Mouse (Mus musculus) limb, embryonic 11.5 days (tissue): ENCODE results near the gene Gper1. TPM values are rescaled to one million over a fixed set of nuclear protein-coding genes. Genes with fewer than 3 reads are reported as not detected.
"Not testable (repeated sequence)": the region's sequence is repeated elsewhere in the genome, so short reads cannot be mapped to it uniquely, and the experiment has no call there.

Experiments used
- ATAC-seq: fragments of 200-750 bp; cut with Nextera tagmentation; 2 replicates; pipeline ENCODE4 v1.8.0; 2017; ENCODE audit warnings: low read depth; ENCODE audit not compliant: insufficient number of reproducible peaks, low FRiP score, low TSS enrichment
- DNase-seq: peaks from one replicate; pipeline ENCODE4 v3.0.0-alpha.2; 2015; ENCODE audit warnings: low spot score
- H3K27ac ChIP-seq: fragments of 300-500 bp; sonication (generic); replicated peaks from 2 replicates; pipeline ENCODE4 v1.5.1; 2014; ENCODE audit warnings: low read depth, mild to moderate bottlenecking, low read length
- H3K27me3 ChIP-seq: fragments of 300-500 bp; sonication (generic); 2 replicates; pipeline ENCODE4 v1.6.1; 2014; ENCODE audit warnings: mild to moderate bottlenecking, low read length, mixed read lengths; ENCODE audit not compliant: control insufficient read depth, insufficient read depth
- H3K36me3 ChIP-seq: fragments of 300-500 bp; sonication (generic); 2 replicates; pipeline ENCODE4 v1.6.1; 2014; ENCODE audit warnings: mild to moderate bottlenecking, low read length, moderate library complexity, mixed read lengths; ENCODE audit not compliant: control insufficient read depth, insufficient read depth
- H3K4me1 ChIP-seq: fragments of 300-500 bp; sonication (generic); 2 replicates; pipeline ENCODE4 v1.6.1; 2014; ENCODE audit warnings: low read length, mixed read lengths; ENCODE audit not compliant: control insufficient read depth, insufficient read depth
- H3K4me2 ChIP-seq: fragments of 300-500 bp; sonication (generic); 2 replicates; pipeline ENCODE4 v1.6.1; 2014; ENCODE audit warnings: low read depth, mild to moderate bottlenecking, moderate library complexity; ENCODE audit not compliant: severe bottlenecking
- H3K4me3 ChIP-seq: fragments of 300-500 bp; sonication (generic); 2 replicates; pipeline ENCODE4 v1.5.1; 2014; ENCODE audit warnings: low read depth, low read length
- H3K9ac ChIP-seq: fragments of 300-500 bp; sonication (generic); 2 replicates; pipeline ENCODE4 v1.6.1; 2014; ENCODE audit warnings: mild to moderate bottlenecking, low read length
- H3K9me3 ChIP-seq: fragments of 300-500 bp; sonication (generic); 2 replicates; pipeline ENCODE4 v1.6.1; 2016; ENCODE audit warnings: low read length; ENCODE audit not compliant: control insufficient read depth
- WGBS: fragments of 180-500 bp; shearing (Covaris S2); extraction: QIAGEN DNeasy Blood & Tissue Kit; methylation state at CpG from one replicate; pipeline ENCODE4 v1.1.7; 2014; 5-methylcytosine and 5-hydroxymethylcytosine counted together
- polyA plus RNA-seq: library from polyadenylated mRNA; unstranded; fragments of >200 nt; fragmentation: Nextera tagmentation; extraction: Ambion mirVana; gene quantifications from 2 replicates; pipeline ENCODE4 v1.2.1, GENCODE M21; 2014

Gene Gper1
- polyA plus RNA-seq, 1 experiment from 2014 or later = 0.80 TPM

DNA sequence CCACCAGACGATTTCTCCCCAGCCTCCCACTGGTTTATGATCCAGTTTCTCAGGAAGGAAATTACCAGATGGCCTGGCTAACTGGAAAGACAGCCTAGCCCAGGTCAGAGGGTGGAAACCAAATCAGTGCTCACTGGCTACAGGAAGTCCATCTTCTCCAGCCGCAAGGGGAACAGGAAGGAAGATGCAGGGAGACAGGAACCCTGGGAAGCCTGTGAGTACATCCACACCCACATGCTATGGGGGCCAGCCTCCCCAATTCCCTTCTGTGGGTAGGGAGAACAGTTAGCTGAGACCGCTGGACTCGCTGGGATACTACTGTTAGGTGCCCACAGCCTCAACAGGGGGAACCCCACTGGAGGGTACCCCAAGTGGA is 34.8 kb upstream of the Gper1 start:
- H3K4me2 ChIP-seq = 0 out of 2 replicates have a peak overlapping the region, but pooled peaks have one; percentile 15

DNA sequence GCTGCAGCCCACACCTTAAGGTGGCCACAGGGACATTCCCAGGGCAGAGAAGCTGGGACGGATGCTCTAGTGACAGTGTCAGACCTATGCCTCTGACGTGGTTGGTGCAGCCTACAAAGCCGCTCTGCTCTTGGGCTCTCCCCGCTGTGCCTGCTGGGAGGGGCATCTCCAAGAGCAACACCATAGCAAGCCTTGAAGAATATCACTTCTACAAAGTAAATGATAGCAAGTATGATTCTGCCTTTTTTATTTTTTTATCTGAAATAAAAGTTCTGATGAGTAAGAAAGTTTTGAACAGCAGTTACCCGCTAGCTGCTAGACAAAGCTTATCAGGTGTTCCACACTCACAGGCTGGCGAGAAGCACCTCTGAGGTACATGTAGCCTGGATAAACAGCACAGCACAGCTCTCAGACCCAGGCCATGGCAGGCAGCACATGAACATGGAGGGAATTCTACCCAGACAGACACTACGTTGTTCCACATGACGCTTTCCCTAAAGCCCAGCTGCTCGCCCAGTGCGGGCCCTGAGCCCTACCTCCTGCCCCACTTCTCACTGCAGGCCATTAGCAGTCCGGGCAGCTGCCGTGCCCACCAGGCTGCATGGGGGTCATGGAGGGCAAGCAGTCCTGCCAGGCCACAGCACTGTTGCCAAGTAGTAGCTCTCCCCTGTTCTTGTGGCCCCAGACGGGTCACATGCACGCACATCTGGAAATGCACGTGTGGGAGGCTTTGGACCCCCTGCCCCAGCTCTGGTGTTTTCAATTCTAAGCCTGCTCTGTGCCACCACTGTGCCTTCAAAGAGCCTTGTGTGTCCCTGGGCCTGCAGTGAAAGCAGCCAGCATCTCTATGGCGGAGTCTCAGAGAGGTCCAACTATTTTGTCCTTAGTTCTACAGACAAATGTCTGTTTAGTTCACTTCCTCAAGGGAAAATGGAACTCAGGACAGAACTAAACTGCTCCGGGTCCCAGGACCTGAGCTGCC is 34.0 kb upstream of the Gper1 start:
- H3K4me2 ChIP-seq = no peak overlapping the region
- ATAC-seq (peak; percentile 14; the same call in 1 of the 2 replicates), DNase-seq (peak; percentile 44)
- H3K27ac ChIP-seq = peak overlapping the region; percentile 86
- H3K9ac ChIP-seq = no peak overlapping the region; the same call in 1 of the 2 replicates
- H3K36me3 ChIP-seq = no peaks in the 10 kb centered on the region; the same call in 1 of the 2 replicates
- WGBS = 59% methylated on average over 17 of the region's 17 CpGs
- no peak overlapping the region for H3K4me3 ChIP-seq
- H3K4me1 ChIP-seq = peaks cover 32% of the 10 kb centered on the region
- no peaks in the 10 kb centered on the region for H3K27me3 ChIP-seq
- no peaks in the 10 kb centered on the region for H3K9me3 ChIP-seq

More for the DNA sequence above, 34.8 kb upstream of the Gper1 start:
- Histone ChIP-seq H3K9me3 (no peaks in the 10 kb centered on the region), H3K27me3 (no peaks in the 10 kb centered on the region), H3K9ac (no peak overlapping the region), H3K36me3 (no peaks in the 10 kb centered on the region; the same call in 1 of the 2 replicates), H3K4me3 (no peak overlapping the region), H3K4me1 (peaks cover 32% of the 10 kb centered on the region), H3K27ac (peak overlapping the region; percentile 86)
- DNase-seq (peak; percentile 48), ATAC-seq (no peak)
- 43% methylated on average over 4 of the region's 4 CpGs for WGBS

DNA sequence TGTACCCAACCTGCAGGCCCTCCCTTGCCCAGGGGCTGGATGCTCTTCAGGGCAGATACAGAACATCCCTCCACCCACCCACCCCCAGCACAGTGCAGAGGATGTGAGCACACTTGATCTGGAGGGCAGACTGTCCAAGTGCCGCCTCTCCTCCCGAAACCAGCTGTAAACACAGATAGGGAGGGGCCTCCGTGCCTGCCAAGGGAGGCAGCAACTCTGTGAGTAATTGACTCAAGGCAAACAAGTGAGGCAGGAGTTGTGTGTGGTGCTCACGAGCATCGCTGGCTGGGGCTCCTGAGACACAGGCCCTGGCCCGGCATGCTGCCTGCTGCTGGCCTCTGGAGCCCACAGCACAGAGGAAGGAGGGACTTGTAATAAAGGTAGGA is 33.3 kb upstream of the Gper1 start:
- 8% methylated on average over 6 of the region's 6 CpGs for WGBS
- H3K4me2 ChIP-seq = no peak overlapping the region
- DNase-seq = peak; percentile 55

DNA sequence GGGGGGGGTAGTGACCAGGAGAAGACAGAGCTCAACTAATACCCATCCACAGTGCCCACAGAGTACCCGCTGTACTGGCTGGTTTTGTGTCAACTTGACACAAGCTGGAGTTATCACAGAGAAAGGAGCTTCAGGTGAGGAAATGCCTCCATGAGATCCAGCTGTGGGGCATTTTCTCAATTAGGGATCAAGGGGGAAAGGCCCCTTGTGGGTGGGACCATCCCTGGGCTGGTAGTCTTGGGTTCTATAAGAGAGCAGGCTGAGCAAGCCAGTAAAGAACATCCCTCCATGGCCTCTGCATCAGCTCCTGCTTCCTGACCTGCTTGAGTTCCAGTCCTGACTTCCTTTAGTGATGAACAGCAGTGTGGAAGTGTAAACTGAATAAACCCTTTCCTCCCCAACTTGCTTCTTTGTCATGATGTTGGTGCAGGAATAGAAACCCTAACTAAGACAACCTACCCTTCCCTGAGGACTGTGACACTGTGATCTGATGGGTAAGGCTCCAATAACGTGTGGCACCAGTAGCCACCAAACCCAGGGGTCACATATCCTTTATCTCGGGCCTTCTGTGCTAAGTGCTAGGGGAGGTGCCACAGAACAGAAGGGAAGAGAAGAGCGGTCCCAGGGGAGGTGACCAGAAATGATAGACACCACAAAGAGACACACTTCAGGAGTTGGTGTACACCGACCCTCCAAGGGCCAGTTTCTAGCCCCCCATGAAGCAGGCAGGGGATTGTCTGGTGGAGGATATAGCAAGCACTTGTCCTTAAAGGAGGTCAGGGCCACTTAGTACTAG is 32.4 kb upstream of the Gper1 start:
- not testable (repeated sequence) for H3K4me3 ChIP-seq, H3K36me3 ChIP-seq, H3K27me3 ChIP-seq, H3K9me3 ChIP-seq, DNase-seq, ATAC-seq, H3K27ac ChIP-seq, H3K4me2 ChIP-seq
- 78% methylated on average over 5 of the region's 5 CpGs for WGBS
- Histone ChIP-seq H3K4me1 (peaks cover 32% of the 10 kb centered on the region), H3K9ac (0 out of 2 replicates have a peak overlapping the region, but pooled peaks have one; percentile 7)

More for the DNA sequence above, 33.3 kb upstream of the Gper1 start:
- no peak overlapping the region for H3K9ac ChIP-seq
- H3K4me3 ChIP-seq = no peak overlapping the region
- peak overlapping the region; percentile 86 for H3K27ac ChIP-seq
- H3K4me1 ChIP-seq = peaks cover 32% of the 10 kb centered on the region
- H3K36me3 ChIP-seq = no peaks in the 10 kb centered on the region; the same call in 1 of the 2 replicates
- no peaks in the 10 kb centered on the region for H3K9me3 ChIP-seq
- ATAC-seq = no peak
- no peaks in the 10 kb centered on the region for H3K27me3 ChIP-seq

DNA sequence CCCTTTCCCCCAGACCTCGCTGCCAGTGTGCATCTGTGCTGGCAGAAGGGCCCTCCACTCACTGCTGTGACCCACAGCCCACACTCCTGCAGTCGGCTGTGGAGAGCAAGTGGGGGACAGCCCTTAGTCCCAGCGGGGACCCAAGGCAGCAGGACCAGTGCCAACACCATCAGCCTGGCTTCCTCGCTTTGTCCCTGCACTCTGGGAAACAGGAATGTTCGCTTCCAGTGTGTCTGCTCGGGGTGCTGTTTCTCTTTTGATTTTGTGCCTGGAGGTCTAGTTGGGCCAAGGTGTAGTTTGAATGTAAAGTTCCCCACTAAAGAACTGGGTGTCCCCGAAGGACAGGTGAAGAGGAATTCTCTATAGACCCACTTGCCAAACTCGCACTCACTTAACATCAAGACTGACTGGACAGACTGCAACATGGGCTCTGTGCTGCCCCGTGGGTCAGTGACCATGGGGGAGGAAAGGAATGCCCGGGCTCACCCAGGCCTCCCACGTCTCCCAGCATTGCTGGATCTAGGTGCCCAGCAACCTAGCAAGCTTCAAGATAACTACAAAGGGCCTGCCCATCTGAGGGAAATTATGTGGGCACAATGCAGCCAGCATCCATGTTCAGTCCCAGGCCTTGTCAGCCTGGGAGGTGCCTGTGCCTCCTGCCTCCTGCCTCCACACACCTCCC is 31.5 kb upstream of the Gper1 start:
- ATAC-seq (no peak), DNase-seq (no peak)
- H3K27ac ChIP-seq = no peak overlapping the region
- H3K4me3 ChIP-seq = no peak overlapping the region
- H3K4me2 ChIP-seq = no peak overlapping the region
- H3K27me3 ChIP-seq = no peaks in the 10 kb centered on the region
- no peaks in the 10 kb centered on the region for H3K9me3 ChIP-seq
- WGBS = 85% methylated on average over 11 of the region's 11 CpGs
- H3K36me3 ChIP-seq = no peaks in the 10 kb centered on the region; the same call in 1 of the 2 replicates
- peak overlapping the region; percentile 7; the same call in 1 of the 2 replicates for H3K9ac ChIP-seq
- peaks cover 32% of the 10 kb centered on the region for H3K4me1 ChIP-seq

DNA sequence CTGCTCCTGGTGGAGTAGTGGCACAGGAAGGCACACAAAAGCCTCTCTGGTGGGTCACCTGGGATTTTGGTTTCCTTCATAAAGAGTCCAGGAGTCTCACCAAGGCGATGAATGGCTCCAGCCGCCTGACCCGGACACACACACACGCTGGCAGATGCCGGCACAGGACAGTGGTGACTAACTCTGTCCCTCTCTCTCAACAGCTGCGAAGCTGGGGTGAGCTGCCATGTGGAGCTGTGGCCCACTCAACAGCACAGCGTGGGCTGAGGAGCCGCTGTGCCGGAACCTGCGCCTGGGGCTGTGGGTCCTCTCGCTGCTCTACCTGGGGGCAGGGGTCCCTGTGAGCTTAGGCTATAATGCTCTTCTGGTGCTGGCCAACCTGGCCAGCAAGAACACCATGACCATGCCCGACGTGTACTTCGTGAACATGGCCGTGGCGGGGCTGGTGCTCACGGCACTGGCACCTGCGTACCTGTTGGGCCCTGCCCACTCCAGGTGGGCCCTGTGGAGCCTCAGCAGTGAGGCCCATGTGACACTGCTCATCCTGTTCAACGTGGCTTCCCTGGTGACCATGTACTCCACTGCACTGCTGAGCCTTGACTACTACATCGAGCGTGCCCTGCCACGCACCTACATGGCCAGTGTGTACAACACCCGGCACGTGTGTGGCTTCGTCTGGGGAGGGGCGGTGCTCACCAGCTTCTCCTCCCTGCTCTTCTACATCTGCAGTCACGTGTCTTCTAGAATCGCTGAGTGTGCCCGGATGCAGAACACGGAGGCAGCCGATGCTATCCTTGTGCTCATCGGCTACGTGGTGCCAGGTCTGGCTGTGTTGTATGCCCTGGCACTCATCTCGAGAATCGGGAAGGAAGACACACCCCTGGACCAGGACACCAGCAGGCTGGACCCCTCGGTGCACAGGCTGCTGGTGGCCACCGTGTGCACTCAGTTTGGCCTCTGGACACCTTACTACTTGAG is 30.4 kb upstream of the Gper1 start:
- H3K27me3 ChIP-seq = no peaks in the 10 kb centered on the region
- H3K4me2 ChIP-seq = no peak overlapping the region
- 94% methylated on average over 37 of the region's 37 CpGs for WGBS
- peaks cover 26% of the 10 kb centered on the region for H3K4me1 ChIP-seq
- no peak overlapping the region for H3K27ac ChIP-seq
- no peak overlapping the region for H3K4me3 ChIP-seq
- H3K9me3 ChIP-seq = no peaks in the 10 kb centered on the region
- H3K9ac ChIP-seq = no peak overlapping the region
- H3K36me3 ChIP-seq = no peaks in the 10 kb centered on the region; the same call in 1 of the 2 replicates
- ATAC-seq (no peak), DNase-seq (no peak)

DNA sequence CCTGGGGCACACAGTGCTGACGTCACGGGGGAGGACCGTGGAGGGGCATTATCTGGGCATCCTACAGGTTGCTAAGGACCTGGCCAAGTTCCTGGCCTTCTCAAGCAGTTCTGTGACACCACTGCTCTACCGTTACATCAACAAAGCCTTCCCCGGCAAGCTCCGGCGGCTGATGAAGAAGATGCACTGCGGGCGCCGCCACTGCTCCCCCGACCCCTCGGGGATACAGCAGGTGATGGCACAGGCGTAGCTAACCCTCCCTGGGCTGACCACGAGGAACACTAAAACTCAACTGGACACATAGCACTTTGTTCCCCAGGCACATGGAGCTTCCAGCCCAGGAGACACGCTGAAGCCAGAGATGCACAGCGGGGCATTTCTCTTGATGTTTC is 29.8 kb upstream of the Gper1 start:
- no peak overlapping the region for H3K9ac ChIP-seq
- no peak for ATAC-seq
- H3K4me2 ChIP-seq = no peak overlapping the region
- H3K4me3 ChIP-seq = no peak overlapping the region
- H3K4me1 ChIP-seq = peaks cover 20% of the 10 kb centered on the region
- 94% methylated on average over 16 of the region's 16 CpGs for WGBS
- H3K27me3 ChIP-seq = no peaks in the 10 kb centered on the region
- H3K9me3 ChIP-seq = no peaks in the 10 kb centered on the region
- H3K36me3 ChIP-seq = no peaks in the 10 kb centered on the region; the same call in 1 of the 2 replicates
- no peak overlapping the region for H3K27ac ChIP-seq
- no peak for DNase-seq
